Mouse (Mus musculus): ENCODE measurements around the gene Adig. TPM values are rescaled to one million over a fixed set of nuclear protein-coding genes. Genes with fewer than 3 reads are reported as not detected.
A peak's percentile ranks its signal among the peaks of the same experiment; 100 is the strongest.

The Adig gene
- not detected for total RNA-seq (2021)
- long read RNA-seq, experiment 1, result 0 reads
- long read RNA-seq, experiment 2, result 0 reads

DNA sequence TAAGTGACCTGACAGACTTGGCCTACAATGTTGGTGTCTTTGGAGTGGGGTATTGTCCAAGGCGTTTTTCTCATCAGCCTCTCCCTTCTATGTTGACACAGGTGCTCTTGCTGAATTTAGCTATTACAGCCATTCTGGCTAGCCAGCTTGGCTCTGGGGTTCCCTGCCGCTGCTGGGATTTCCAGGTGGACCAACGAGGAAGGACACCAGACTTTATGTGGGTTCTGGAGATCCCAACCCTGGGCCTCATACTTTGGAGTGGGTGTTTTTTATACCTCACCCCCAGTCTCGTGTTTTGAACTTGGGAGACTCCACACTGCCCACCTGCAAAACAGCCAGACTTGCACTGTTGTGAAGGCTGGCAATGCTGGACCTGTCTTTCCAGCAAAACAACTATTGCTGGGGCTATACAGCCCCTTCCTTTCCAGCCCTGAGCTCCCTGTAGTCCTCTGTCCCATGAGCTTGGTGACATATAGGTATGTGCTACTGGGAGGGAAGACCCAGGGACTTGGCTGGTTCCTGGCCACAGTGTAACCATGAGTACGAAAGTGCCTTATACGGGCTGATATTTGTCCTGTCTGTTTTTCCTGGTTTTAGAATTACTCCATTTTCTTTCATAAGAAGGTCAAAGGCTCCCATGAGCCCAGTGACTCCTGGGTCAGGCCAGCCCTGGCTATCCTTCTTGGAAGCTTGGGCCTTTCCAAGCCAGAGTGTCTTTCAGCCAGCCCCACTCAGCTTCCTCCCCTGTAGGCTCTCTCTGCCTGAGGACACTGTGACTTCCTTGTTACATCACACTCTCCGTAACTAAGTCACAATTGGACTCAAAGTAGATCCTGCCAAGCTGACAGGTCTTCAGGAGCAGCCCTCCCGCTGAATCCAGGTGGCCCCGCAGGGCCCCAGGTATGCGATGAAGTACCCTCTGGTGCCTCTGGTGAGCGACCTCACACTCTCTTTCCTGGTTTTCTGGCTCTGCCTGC lies at the start of gene Adig:
Gene Adig (plus strand): TSS at position 777 of the 977 bp plus-strand sequence.
- DNase-seq (ENCODE audit: low spot score in 2 of 2), result no peak
- intact Hi-C loops (cut with DNase I), result no loop called here

DNA sequence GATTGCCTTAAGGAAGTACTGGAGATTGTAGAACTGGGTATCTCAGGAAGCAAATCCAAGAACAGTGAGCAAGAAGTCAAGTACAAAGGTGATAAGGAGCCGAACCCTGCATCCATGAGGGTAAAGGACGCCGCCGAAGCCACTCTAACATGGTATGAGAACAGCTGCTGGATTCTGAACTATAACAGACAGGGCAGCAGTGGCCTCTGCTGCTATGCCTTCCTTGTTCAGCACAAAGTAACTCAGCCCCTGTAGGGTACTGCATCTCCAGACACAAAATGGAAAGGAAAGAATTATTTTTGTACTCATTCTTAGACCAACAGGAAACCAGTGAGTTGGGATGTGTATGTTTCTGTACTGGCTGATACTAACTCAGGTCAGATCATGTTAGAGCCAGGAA lies 46.0 kb upstream of the Adig start:
- intact Hi-C loops (cut with DNase I), result no loop called here
- DNase-seq (ENCODE audit: low spot score in 2 of 2), result no peak

- no peak for DNase-seq (ENCODE audit: low spot score in 2 of 2)
- intact Hi-C loops (cut with DNase I), result no loop called here
Observed at GRCm38 (mm10) chr2:158457610-158458009, 44.8 kb upstream of the Adig start.

- DNase-seq (ENCODE audit: low spot score in 2 of 2), result no peak
- intact Hi-C loops (cut with DNase I), result no loop called here
Observed at GRCm38 (mm10) chr2:158462450-158462849, 40.0 kb upstream of the Adig start.

DNA sequence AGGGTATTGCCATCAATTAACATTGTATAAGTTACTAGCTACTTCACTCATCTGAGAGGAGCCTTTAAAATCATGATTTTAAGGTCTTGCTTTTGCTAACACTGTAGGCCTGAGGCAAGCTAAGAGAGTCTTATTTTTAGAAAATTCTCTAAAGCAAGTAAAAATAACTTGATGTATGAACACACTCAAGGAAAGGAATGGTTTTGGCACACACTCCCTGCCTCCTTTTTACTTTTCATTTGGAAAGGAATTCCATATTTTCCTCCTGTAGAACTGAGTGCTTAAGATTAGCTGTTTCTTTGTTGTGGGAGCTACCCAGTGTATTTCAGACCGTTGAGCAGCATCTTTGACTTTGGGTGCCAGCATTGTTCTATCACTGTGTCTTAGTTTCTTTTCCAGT lies 28.3 kb upstream of the Adig start:
- intact Hi-C loops (cut with DNase I), result no loop called here
- peak in 1 of 2 experiments; percentile 20 for DNase-seq (ENCODE audit: low spot score in 2 of 2)

GRCm38 (mm10) chr2:158477640-158478039 lies 24.8 kb upstream of the Adig start:
- intact Hi-C loops (cut with DNase I), result no loop called here
- no peak for DNase-seq (ENCODE audit: low spot score in 2 of 2)

DNA sequence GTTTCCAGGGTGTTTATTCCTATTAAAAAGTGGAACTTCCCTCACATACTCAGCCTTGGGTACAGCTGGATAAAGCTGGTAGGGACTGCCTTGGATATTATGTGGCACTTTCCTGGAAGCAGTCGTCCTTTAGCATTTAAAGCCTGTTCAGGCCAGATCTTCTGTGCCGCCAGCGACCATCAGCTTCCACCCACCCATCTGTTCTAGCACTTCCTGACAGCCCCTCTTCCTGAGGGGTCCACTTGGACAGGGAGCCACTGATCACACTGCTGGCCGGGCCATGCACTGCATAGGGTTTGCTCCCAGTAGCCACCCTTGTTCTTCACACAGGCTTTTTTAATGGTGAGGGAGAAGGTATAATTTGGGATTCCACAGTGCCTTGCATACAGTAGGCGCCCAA lies 4.0 kb upstream of the Adig start:
- intact Hi-C loops (cut with DNase I), result no loop called here
- DNase-seq (ENCODE audit: low spot score in 2 of 2), result no peak

DNA sequence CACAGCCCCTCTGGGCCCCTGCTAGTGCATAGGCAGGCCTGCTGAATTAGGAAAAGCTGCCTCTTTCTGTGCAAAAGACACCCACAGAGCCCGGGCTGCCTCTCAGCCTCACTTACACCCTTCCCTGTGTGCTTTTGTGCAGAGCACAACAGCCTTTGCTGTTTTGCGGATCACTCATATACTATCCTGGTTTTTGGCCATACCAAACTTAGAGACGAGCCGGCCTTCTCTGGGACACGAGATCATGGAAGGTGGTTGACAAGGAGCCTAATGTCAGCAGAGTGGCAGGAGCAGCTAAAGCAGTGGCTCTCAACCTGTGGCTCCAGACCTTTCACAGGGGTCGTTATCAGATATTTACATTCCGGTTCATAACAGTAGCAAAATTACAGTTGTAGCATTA lies 814 bp downstream of the Adig start:
- intact Hi-C loops (cut with DNase I), result no loop called here
- no peak for DNase-seq (ENCODE audit: low spot score in 2 of 2)

GRCm38 (mm10) chr2:158503671-158504070 lies 1.3 kb downstream of the Adig start:
- no peak for DNase-seq (ENCODE audit: low spot score in 2 of 2)
- intact Hi-C loops (cut with DNase I), result no loop called here

GRCm38 (mm10) chr2:158506475-158506874 lies 4.1 kb downstream of the Adig start:
- intact Hi-C loops (cut with DNase I), result no loop called here
- no peak for DNase-seq (ENCODE audit: low spot score in 2 of 2)

DNA sequence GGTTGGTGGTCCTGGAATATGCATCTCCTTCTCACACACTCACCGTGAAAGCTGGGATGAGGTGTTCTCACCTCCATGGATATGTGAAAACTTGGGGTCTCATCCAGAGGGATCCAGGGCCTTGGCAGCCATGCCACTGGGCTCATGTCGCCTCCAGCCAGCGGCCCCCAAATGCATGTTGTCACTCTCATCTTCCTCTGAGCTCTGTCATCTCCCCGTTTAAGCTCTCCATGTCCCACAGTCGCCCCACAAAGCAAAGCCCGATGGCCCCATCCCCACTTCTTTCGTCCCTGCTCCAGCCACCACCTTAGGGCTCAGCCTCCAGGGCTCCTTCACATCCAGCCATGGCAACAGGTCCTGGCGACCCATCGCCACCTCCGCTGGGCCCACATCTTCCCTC lies 4.6 kb downstream of the Adig start:
- no peak for DNase-seq (ENCODE audit: low spot score in 2 of 2)
- intact Hi-C loops (cut with DNase I), result no loop called here

DNA sequence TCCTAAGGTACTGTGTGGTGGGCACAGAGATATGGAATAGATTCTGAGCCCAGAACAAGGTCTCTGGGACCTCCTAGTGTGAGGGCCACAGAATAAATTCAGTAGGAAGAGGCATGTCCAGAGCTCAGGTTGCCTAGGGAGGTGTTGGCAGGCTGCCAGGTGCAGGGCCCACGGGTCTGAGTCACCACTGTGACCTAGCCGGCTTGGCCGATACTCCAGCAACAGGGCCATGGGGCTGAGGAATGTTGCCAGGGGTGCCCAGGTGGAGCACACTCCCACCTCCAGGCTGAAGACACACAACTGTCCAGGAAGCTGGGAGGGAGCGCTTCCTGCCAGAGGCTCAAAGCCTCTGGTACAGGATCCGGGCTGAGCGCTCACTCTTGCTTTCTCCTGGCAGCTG lies 8.3 kb downstream of the Adig start:
- intact Hi-C loops (cut with DNase I), result no loop called here
- no peak for DNase-seq (ENCODE audit: low spot score in 2 of 2)

DNA sequence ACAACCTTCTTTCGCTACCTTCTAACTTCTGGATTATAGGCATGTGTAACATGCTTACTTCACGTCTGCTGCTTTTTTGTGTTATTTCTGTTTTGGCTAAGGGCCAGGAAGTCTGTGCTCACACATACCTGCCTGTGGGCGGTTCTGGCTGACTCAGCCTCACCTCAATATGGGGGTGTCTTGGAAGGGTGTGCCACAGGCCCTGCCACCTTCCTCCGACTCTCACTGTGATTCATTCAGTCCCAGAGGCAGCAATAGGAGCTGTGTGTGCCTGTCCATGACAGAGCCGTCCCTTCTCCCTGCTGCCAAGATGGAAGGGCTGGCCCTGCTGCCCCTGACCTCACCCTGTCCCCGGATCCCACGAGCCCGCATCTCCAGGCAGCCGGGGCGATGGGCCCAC lies 10.1 kb downstream of the Adig start, which contains the start of gene Arhgap40:
Gene Arhgap40 (plus strand): TSS at position 269 of the 400 bp plus-strand sequence.
- DNase-seq (ENCODE audit: low spot score in 2 of 2), result no peak
- intact Hi-C loops (cut with DNase I), result no loop called here

GRCm38 (mm10) chr2:158513821-158514336 lies 11.5 kb downstream of the Adig start:
- DNase-seq (ENCODE audit: low spot score in 2 of 2), result no peak
- intact Hi-C loops (cut with DNase I), result no loop called here

DNA sequence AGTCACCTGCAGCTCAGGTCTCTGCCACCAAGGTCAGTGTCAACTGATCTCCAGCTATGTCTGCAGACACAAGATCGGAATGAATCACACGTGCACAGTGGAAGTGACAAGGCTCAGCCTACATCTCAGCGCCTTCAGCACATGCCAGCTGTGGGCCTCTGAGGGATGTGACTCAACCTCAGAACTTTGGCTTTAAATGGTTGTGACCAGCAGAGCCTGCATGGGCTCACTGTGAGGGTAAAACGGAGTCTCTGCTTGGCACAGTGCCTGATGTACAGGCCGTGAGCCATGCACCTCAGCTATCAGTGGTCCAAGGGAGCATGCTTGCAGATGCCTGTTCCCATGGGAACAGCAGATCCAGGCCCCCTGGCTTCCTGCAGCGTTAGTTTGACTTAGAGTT lies 16.2 kb downstream of the Adig start:
- DNase-seq (ENCODE audit: low spot score in 2 of 2), result no peak
- intact Hi-C loops (cut with DNase I), result no loop called here

- intact Hi-C loops (cut with DNase I), result no loop called here
- DNase-seq (ENCODE audit: low spot score in 2 of 2), result no peak
Observed at GRCm38 (mm10) chr2:158519071-158519470, 16.7 kb downstream of the Adig start.

GRCm38 (mm10) chr2:158519800-158520199 lies 17.4 kb downstream of the Adig start:
- no peak for DNase-seq (ENCODE audit: low spot score in 2 of 2)
- intact Hi-C loops (cut with DNase I), result no loop called here

- intact Hi-C loops (cut with DNase I), result no loop called here
- no peak for DNase-seq (ENCODE audit: low spot score in 2 of 2)
Observed at GRCm38 (mm10) chr2:158523060-158523459, 20.6 kb downstream of the Adig start.

DNA sequence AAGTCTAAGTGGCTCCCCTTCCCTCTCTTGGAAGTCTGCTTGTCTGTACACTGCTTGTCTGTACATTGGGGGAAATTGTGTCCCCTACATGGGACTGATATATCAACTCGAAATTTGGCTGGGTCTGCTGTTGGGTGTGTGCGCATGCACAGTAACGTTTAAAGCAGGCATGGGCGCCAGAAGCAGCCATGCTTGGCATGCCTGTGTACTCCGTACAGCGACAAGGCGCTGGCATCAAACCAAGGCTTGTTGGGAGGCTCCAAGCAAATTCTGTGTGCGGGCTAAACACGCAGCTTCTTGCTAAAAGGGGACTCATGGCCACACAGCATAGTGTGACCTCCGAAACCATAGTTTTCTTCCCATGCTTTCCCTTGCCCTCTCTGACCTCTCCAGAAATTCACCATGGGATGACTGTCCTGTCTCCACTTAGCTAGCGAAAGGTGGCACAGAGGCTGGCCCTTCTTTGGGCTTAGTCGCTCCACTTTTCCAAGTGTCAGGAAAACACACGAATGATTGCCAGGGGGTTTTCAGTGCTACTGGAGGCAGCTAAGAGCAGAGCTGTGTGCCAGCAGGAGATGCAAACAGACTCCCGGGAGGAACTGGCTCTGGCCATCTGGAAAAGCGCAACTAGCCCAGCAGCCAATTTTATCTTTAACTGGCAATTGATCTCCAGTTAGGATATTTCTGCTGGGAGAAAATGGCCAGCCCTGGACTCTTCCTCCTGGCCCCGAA lies 21.9 kb downstream of the Adig start:
- DNase-seq (ENCODE audit: low spot score in 2 of 2), result peak; percentile 29 to 45
- intact Hi-C loops (cut with DNase I), result no loop called here

DNA sequence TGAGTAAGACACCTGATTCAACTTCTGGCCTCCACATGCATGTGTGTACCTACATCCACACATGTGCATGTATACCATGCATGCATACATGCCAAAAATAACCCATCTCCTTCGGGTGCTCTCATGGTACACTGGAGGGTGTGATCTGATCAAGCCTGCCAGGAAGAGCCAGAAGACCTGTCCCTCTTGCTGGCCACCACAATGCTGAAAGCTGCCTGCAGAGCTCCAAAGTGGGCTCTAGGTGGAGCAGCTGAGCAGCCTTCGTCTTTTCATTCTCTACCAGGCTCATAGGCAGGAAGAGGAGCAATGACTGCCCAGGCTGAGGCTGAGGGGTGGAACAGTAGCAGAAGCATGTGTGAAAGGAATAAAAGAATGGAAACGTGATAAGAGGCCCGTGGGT lies 31.7 kb downstream of the Adig start:
- intact Hi-C loops (cut with DNase I), result no loop called here
- peak; percentile 71 to 74 for DNase-seq (ENCODE audit: low spot score in 2 of 2)

All from left cerebral cortex, postnatal 14 days (tissue).